Mouse (Mus musculus) left cerebral cortex, postnatal 14 days (tissue): ENCODE results near the gene Olfr1212. TPM values are rescaled to one million over a fixed set of nuclear protein-coding genes. Genes with fewer than 3 reads are reported as not detected.

Experiments
- DNase-seq, 2 experiments: peaks; one replicate each; pipeline ENCODE4 v3.0.0; 2021 to 2022; ENCODE audit warnings: low spot score in 2 of 2, mixed read lengths in 1 of 2
- intact Hi-C: fragments of 180-260 bp; cut with DNase I; formaldehyde crosslinking; loops from one replicate; pipeline ENCODE4 v1.15.1; 2025
- long read RNA-seq, 2 experiments: library from polyadenylated mRNA; stranded (forward); transcript quantifications; one replicate each; pipeline ENCODE4 v2.0.0; 2021
- total RNA-seq, 2 experiments: library from RNA; stranded (reverse); gene quantifications; 2 replicates each; pipeline ENCODE4 v1.2.3; 2021

Olfr1212 gene
- total RNA-seq, result not detected
- long read RNA-seq, experiment 1, result 0 reads
- long read RNA-seq, experiment 2, result 0 reads

GRCm38 (mm10) chr2:88953669-88954068 lies at the start of gene Olfr1212:
Gene Olfr1212 (plus strand): TSS chr2:88953969.
- no peak for DNase-seq
- intact Hi-C loops, result no loop called here

DNA sequence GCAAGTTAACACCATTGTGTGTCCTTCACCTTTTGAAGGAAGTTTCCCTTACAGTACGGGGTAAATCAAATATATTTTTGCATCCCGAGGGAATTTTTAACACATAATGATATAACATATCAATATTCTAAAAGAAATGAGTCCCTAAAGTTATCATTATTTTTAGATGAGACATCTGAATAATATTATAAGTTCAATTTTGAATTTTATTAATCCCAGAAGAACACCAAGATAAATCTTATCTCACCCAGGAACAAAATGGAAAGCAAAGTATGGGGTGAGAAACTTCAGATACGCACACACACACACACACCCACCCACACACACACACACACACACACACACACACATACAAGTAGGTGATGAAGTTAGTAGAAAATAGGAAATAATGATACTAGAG lies 38.7 kb upstream of the Olfr1212 start, which contains the start of gene Olfr1209:
Olfr1209 (minus strand) TSS at position 101 of the 400 bp plus-strand sequence.
- intact Hi-C loops, result no loop called here
- no peak for DNase-seq

DNA sequence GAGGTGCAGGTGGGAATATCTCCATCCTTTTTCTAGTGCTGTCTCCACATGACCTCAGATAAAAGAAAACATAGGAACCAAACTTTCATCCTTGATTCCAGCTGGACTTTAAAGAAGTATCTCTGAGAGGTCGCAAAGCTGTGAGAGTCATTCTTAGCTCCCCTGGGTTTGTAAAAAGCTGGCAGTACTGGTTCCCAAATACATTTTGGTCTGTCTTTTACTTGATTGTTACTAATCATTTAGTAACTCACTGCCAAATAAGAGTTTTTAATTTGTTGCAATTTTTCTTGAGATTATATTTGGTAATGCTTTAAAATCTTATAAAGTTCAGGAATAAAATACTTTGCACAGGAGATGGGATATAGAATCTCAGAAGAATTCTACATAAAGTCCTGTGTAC lies 15.8 kb upstream of the Olfr1212 start, which contains the start of gene Olfr1211:
Olfr1211 (minus strand) TSS at position 101 of the 400 bp plus-strand sequence.
- DNase-seq, result no peak
- intact Hi-C loops, result no loop called here

DNA sequence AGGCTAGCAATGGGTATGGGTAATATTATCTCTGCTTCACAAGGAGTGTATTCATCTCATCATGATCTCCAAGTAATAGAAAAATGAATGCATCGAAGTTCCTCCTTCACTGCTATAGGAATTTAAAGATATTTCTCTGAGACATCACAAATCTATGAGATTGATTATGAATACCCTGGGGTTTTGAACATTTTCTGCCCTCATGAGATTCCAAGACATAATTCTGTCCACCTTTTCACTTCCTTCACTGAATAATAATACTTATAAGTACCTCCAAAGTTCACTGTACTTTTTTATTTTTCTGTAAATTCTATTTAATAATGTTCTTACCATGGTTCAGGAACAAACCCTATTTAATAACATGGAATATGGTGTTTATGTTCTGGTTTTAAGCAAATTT lies 26.4 kb downstream of the Olfr1212 start, which contains the start of gene Gm13762:
Gm13762 (minus strand) TSS at position 101 of the 400 bp plus-strand sequence.
- intact Hi-C loops, result no loop called here
- no peak for DNase-seq

DNA sequence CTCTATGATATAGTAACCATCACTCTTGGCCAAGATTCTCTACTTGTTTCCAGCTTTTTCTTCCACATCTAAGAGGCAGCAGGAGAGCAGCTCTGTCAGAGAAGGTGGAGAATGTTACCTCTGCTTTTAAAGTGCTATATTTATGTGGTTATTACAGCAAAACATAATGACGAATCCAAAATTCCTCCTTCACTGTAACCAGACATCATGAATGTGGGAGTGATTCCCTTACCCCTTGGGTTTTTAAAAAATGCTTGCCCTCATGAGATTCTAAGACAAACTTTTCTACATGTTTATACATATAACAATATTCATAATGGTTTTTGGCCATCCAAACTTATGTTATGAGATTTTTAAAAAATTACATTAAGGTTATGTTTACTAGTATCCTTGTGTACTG lies 38.8 kb downstream of the Olfr1212 start, which contains the start of gene Olfr1214:
Olfr1214 (minus strand) TSS at position 101 of the 400 bp plus-strand sequence.
- intact Hi-C loops, result no loop called here
- DNase-seq, result no peak

- intact Hi-C loops, result no loop called here
Observed at GRCm38 (mm10) chr2:89006873-89007272, 53.1 kb downstream of the Olfr1212 start, which contains the start of gene Olfr1215. Gene Olfr1215 (minus strand): TSS chr2:89006973.

More at GRCm38 (mm10) chr2:89006873-89007272, 53.1 kb downstream of the Olfr1212 start, which contains the start of gene Olfr1215:
- DNase-seq, result no peak

Other genes with a start within 250 kb of the Olfr1212 start
- not detected for gene Olfr1196, start 249.4 kb upstream of the Olfr1212 start, total RNA-seq
- gene Olfr1197, start 221.6 kb upstream of the Olfr1212 start, total RNA-seq, result not detected
- gene Olfr1198, start 202.6 kb upstream of the Olfr1212 start, total RNA-seq, result not detected
- not detected for gene Olfr1199, start 193.5 kb upstream of the Olfr1212 start, total RNA-seq
- not detected for gene Olfr1200, start 183.5 kb upstream of the Olfr1212 start, total RNA-seq
- gene Olfr1201, start 160.9 kb upstream of the Olfr1212 start, total RNA-seq, result not detected
- gene Olfr1202, start 139.5 kb upstream of the Olfr1212 start, total RNA-seq, result not detected
- not detected for gene Olfr1205, start 124.2 kb upstream of the Olfr1212 start, total RNA-seq
- not detected for gene Olfr1204, start 104.7 kb upstream of the Olfr1212 start, total RNA-seq
- gene Olfr1206, start 90.7 kb upstream of the Olfr1212 start, total RNA-seq, result not detected
- not detected for gene Olfr1208, start 51.7 kb upstream of the Olfr1212 start, total RNA-seq
- not detected for gene Olfr1209, start 38.8 kb upstream of the Olfr1212 start, total RNA-seq
- gene Olfr1211, start 15.9 kb upstream of the Olfr1212 start, total RNA-seq, result not detected
- gene Gm13762, start 26.3 kb downstream of the Olfr1212 start, total RNA-seq, result not detected
- not detected for gene Olfr1214, start 38.7 kb downstream of the Olfr1212 start, total RNA-seq
- gene Olfr1215, start 53.0 kb downstream of the Olfr1212 start, total RNA-seq, result not detected
- not detected for gene Olfr1216, start 64.4 kb downstream of the Olfr1212 start, total RNA-seq
- gene Olfr1217, start 78.1 kb downstream of the Olfr1212 start, total RNA-seq, result not detected
- not detected for gene Olfr1218, start 107.2 kb downstream of the Olfr1212 start, total RNA-seq
- not detected for gene Olfr1219, start 129.5 kb downstream of the Olfr1212 start, total RNA-seq
- not detected for gene Olfr1220, start 152.9 kb downstream of the Olfr1212 start, total RNA-seq
- not detected for gene Olfr1221, start 163.3 kb downstream of the Olfr1212 start, total RNA-seq
- not detected for gene Olfr1222, start 179.1 kb downstream of the Olfr1212 start, total RNA-seq
- not detected for gene Olfr1223, start 197.6 kb downstream of the Olfr1212 start, total RNA-seq
- not detected for gene Olfr1224-ps1, start 210.1 kb downstream of the Olfr1212 start, total RNA-seq
- not detected for gene Olfr1225, start 220.7 kb downstream of the Olfr1212 start, total RNA-seq
- not detected for gene Olfr1226, start 246.1 kb downstream of the Olfr1212 start, total RNA-seq